Mouse (Mus musculus): ENCODE measurements around the gene Erc2. TPM values are rescaled to one million over a fixed set of nuclear protein-coding genes. Genes with fewer than 3 reads are reported as not detected.
"Not testable (repeated sequence)": the region's sequence is repeated elsewhere in the genome, so short reads cannot be mapped to it uniquely, and the experiment has no call there.

The Erc2 gene
- polyA plus RNA-seq, 1 experiment from 2014 or later = 8.1 TPM

- Histone ChIP-seq H3K36me3 (no peaks in the 10 kb centered on the region), H3K9ac (replicated peaks) (no peak overlapping the region), H3K4me3 (replicated peaks) (no peak overlapping the region), H3K27ac (no peak overlapping the region), H3K4me1 (replicated peaks) (peaks cover 24% of the 10 kb centered on the region), H3K9me3 (no peaks in the 10 kb centered on the region), H3K27me3 (no peaks in the 10 kb centered on the region), H3K4me2 (no peak overlapping the region)
- ATAC-seq (ENCODE audit: insufficient number of reproducible peaks, insufficient read depth, low FRiP score, low TSS enrichment, low read depth) = no peak
- 48% methylated on average over 5 of the region's 5 CpGs for whole genome bisulfite sequencing
Observed at GRCm38 (mm10) chr14:27881972-27882371, 259.7 kb downstream of the Erc2 start.

GRCm38 (mm10) chr14:27886337-27886736 lies 264.1 kb downstream of the Erc2 start:
- 90% methylated on average over 5 of the region's 5 CpGs for WGBS
- ATAC-seq (ENCODE audit: insufficient number of reproducible peaks, insufficient read depth, low FRiP score, low TSS enrichment, low read depth); H3K4me3 ChIP-seq (replicated peaks): not testable (repeated sequence)

GRCm38 (mm10) chr14:27887488-27887887 lies 265.3 kb downstream of the Erc2 start:
- ATAC-seq (ENCODE audit: insufficient number of reproducible peaks, insufficient read depth, low FRiP score, low TSS enrichment, low read depth) = no peak
- Histone ChIP-seq H3K4me2 (no peak overlapping the region), H3K27me3 (no peaks in the 10 kb centered on the region), H3K9me3 (no peaks in the 10 kb centered on the region), H3K27ac (no peak overlapping the region), H3K4me1 (replicated peaks) (no peaks in the 10 kb centered on the region), H3K9ac (replicated peaks) (no peak overlapping the region), H3K4me3 (replicated peaks) (no peak overlapping the region), H3K36me3 (no peaks in the 10 kb centered on the region)
- WGBS = 85% methylated on average over 5 of the region's 5 CpGs

More at GRCm38 (mm10) chr14:27886337-27886736, 264.1 kb downstream of the Erc2 start:
- not testable (repeated sequence) for H3K9ac ChIP-seq (replicated peaks); H3K9me3 ChIP-seq; H3K27me3 ChIP-seq; H3K36me3 ChIP-seq; H3K27ac ChIP-seq; H3K4me2 ChIP-seq; H3K4me1 ChIP-seq (replicated peaks)

GRCm38 (mm10) chr14:27889650-27890049 lies 267.4 kb downstream of the Erc2 start:
- Histone ChIP-seq H3K27ac (no peak overlapping the region), H3K4me3 (replicated peaks) (no peak overlapping the region)
- ATAC-seq (ENCODE audit: insufficient number of reproducible peaks, insufficient read depth, low FRiP score, low TSS enrichment, low read depth) = no peak

GRCm38 (mm10) chr14:27892416-27892815 lies 270.2 kb downstream of the Erc2 start:
- H3K36me3 ChIP-seq = no peaks in the 10 kb centered on the region
- H3K27me3 ChIP-seq = no peaks in the 10 kb centered on the region; the same call in 1 of the 2 replicates
- no peak overlapping the region for H3K4me2 ChIP-seq
- H3K27ac ChIP-seq = no peak overlapping the region
- 87% methylated on average over 2 of the region's 2 CpGs for WGBS
- H3K9me3 ChIP-seq = no peaks in the 10 kb centered on the region
- no peak overlapping the region for H3K4me3 ChIP-seq (replicated peaks)
- no peaks in the 10 kb centered on the region for H3K4me1 ChIP-seq (replicated peaks)
- no peak for ATAC-seq (ENCODE audit: insufficient number of reproducible peaks, insufficient read depth, low FRiP score, low TSS enrichment, low read depth)
- H3K9ac ChIP-seq (replicated peaks) = no peak overlapping the region

More at GRCm38 (mm10) chr14:27889650-27890049, 267.4 kb downstream of the Erc2 start:
- 76% methylated on average over 2 of the region's 2 CpGs for WGBS
- Histone ChIP-seq H3K27me3 (no peaks in the 10 kb centered on the region), H3K9me3 (no peaks in the 10 kb centered on the region), H3K4me1 (replicated peaks) (no peaks in the 10 kb centered on the region), H3K4me2 (no peak overlapping the region), H3K9ac (replicated peaks) (no peak overlapping the region), H3K36me3 (no peaks in the 10 kb centered on the region)

GRCm38 (mm10) chr14:27901772-27902171 lies 279.5 kb downstream of the Erc2 start:
- Histone ChIP-seq H3K27ac (no peak overlapping the region), H3K4me2 (no peak overlapping the region), H3K4me3 (replicated peaks) (no peak overlapping the region), H3K36me3 (no peaks in the 10 kb centered on the region), H3K9ac (replicated peaks) (no peak overlapping the region), H3K27me3 (no peaks in the 10 kb centered on the region), H3K4me1 (replicated peaks) (peaks cover 13% of the 10 kb centered on the region; the same call in 1 of the 2 replicates), H3K9me3 (no peaks in the 10 kb centered on the region)
- no peak for ATAC-seq (ENCODE audit: insufficient number of reproducible peaks, insufficient read depth, low FRiP score, low TSS enrichment, low read depth)
- WGBS = 74% methylated on average over 5 of the region's 5 CpGs

GRCm38 (mm10) chr14:27921656-27922373 lies 299.6 kb downstream of the Erc2 start:
- H3K4me3 ChIP-seq (replicated peaks) = no peak overlapping the region
- H3K9ac ChIP-seq (replicated peaks) = no peak overlapping the region
- no peaks in the 10 kb centered on the region for H3K9me3 ChIP-seq
- H3K4me2 ChIP-seq = no peak overlapping the region
- H3K27ac ChIP-seq = no peak overlapping the region
- 82% methylated on average over 5 of the region's 5 CpGs for whole genome bisulfite sequencing
- H3K27me3 ChIP-seq = no peaks in the 10 kb centered on the region; the same call in 1 of the 2 replicates
- no peak for ATAC-seq (ENCODE audit: insufficient number of reproducible peaks, insufficient read depth, low FRiP score, low TSS enrichment, low read depth)
- H3K4me1 ChIP-seq (replicated peaks) = peaks cover 21% of the 10 kb centered on the region
- H3K36me3 ChIP-seq = no peaks in the 10 kb centered on the region

- Histone ChIP-seq H3K9me3 (no peaks in the 10 kb centered on the region), H3K27ac (no peak overlapping the region), H3K36me3 (no peaks in the 10 kb centered on the region), H3K4me3 (replicated peaks) (no peak overlapping the region), H3K9ac (replicated peaks) (no peak overlapping the region), H3K4me2 (no peak overlapping the region), H3K27me3 (no peaks in the 10 kb centered on the region), H3K4me1 (replicated peaks) (no peaks in the 10 kb centered on the region)
- no peak for ATAC-seq (ENCODE audit: insufficient number of reproducible peaks, insufficient read depth, low FRiP score, low TSS enrichment, low read depth)
- WGBS = 92% methylated on average over 3 of the region's 3 CpGs
Observed at GRCm38 (mm10) chr14:27927369-27927768, 305.1 kb downstream of the Erc2 start.

- H3K4me1 ChIP-seq (replicated peaks) = 0 out of 2 replicates have a peak, but pooled peaks cover 3% of the 10 kb centered on the region
- no peak for ATAC-seq (ENCODE audit: insufficient number of reproducible peaks, insufficient read depth, low FRiP score, low TSS enrichment, low read depth)
- H3K36me3 ChIP-seq = no peaks in the 10 kb centered on the region
- whole genome bisulfite sequencing = 77% methylated on average over 1 of the region's 1 CpGs
- H3K4me2 ChIP-seq = no peak overlapping the region
- no peak overlapping the region for H3K27ac ChIP-seq
- H3K9me3 ChIP-seq = no peaks in the 10 kb centered on the region
- H3K27me3 ChIP-seq = no peaks in the 10 kb centered on the region
- no peak overlapping the region for H3K4me3 ChIP-seq (replicated peaks)
- no peak overlapping the region for H3K9ac ChIP-seq (replicated peaks)
Observed at GRCm38 (mm10) chr14:27933533-27933932, 311.3 kb downstream of the Erc2 start.

- no peaks in the 10 kb centered on the region for H3K9me3 ChIP-seq
- WGBS = 90% methylated on average over 3 of the region's 3 CpGs
- no peak overlapping the region for H3K4me2 ChIP-seq
- H3K4me1 ChIP-seq (replicated peaks) = 0 out of 2 replicates have a peak, but pooled peaks cover 8% of the 10 kb centered on the region
- no peak overlapping the region for H3K27ac ChIP-seq
- H3K4me3 ChIP-seq (replicated peaks) = no peak overlapping the region
- no peaks in the 10 kb centered on the region for H3K36me3 ChIP-seq
- H3K9ac ChIP-seq (replicated peaks) = no peak overlapping the region
- no peak for ATAC-seq (ENCODE audit: insufficient number of reproducible peaks, insufficient read depth, low FRiP score, low TSS enrichment, low read depth)
- no peaks in the 10 kb centered on the region for H3K27me3 ChIP-seq
Observed at GRCm38 (mm10) chr14:27935714-27936113, 313.5 kb downstream of the Erc2 start.

- Histone ChIP-seq H3K4me2 (no peak overlapping the region), H3K27ac (no peak overlapping the region), H3K36me3 (no peaks in the 10 kb centered on the region), H3K4me3 (replicated peaks) (no peak overlapping the region), H3K9me3 (no peaks in the 10 kb centered on the region), H3K4me1 (replicated peaks) (0 out of 2 replicates have a peak, but pooled peaks cover 8% of the 10 kb centered on the region), H3K27me3 (no peaks in the 10 kb centered on the region), H3K9ac (replicated peaks) (no peak overlapping the region)
- WGBS = 37% methylated on average over 2 of the region's 2 CpGs
- ATAC-seq (ENCODE audit: insufficient number of reproducible peaks, insufficient read depth, low FRiP score, low TSS enrichment, low read depth) = no peak
Observed at GRCm38 (mm10) chr14:27937922-27938321, 315.7 kb downstream of the Erc2 start.

GRCm38 (mm10) chr14:27945276-27945675 lies 323.0 kb downstream of the Erc2 start:
- 16% methylated on average over 1 of the region's 1 CpGs for WGBS
- H3K4me1 ChIP-seq (replicated peaks) = peaks cover 9% of the 10 kb centered on the region
- no peaks in the 10 kb centered on the region for H3K9me3 ChIP-seq
- no peaks in the 10 kb centered on the region for H3K36me3 ChIP-seq
- no peak overlapping the region for H3K4me2 ChIP-seq
- H3K9ac ChIP-seq (replicated peaks) = no peak overlapping the region
- no peak for ATAC-seq (ENCODE audit: insufficient number of reproducible peaks, insufficient read depth, low FRiP score, low TSS enrichment, low read depth)
- H3K27me3 ChIP-seq = no peaks in the 10 kb centered on the region
- H3K27ac ChIP-seq = no peak overlapping the region
- no peak overlapping the region for H3K4me3 ChIP-seq (replicated peaks)
